Mouse (Mus musculus): Measurements from ENCODE around the gene Nhsl2. TPM values are rescaled to one million over a fixed set of nuclear protein-coding genes. Genes with fewer than 3 reads are reported as not detected.

The Nhsl2 gene
- polyA plus RNA-seq, 1 experiment from 2014 or later, result 6.9 TPM

- Histone ChIP-seq H3K27ac (ENCODE audit: low read length) (no peak overlapping the region), H3K36me3 (ENCODE audit: control insufficient read depth, insufficient read depth) (no peaks in the 10 kb centered on the region), H3K9ac (ENCODE audit: low read length) (peak overlapping the region; percentile 18; the same call in 1 of the 2 replicates), H3K4me1 (ENCODE audit: control insufficient read depth, insufficient read depth, low read length) (0 out of 2 replicates have a peak, but pooled peaks cover 4% of the 10 kb centered on the region), H3K9me3 (replicated peaks; ENCODE audit: control insufficient read depth, low read length) (no peaks in the 10 kb centered on the region), H3K4me2 (ENCODE audit: low read depth, low read length) (peak overlapping the region; percentile 85), H3K27me3 (ENCODE audit: control insufficient read depth, insufficient read depth, low read length) (no peaks in the 10 kb centered on the region; the same call in 1 of the 2 replicates), H3K4me3 (ENCODE audit: low read length) (peak overlapping the region; percentile 59)
- ATAC-seq (replicated peaks; ENCODE audit: extremely low read depth, insufficient read depth, low FRiP score), result no peak
- 20% methylated on average over 2 of the region's 2 CpGs for WGBS
These were observed 222.3 kb downstream of the Nhsl2 start for GRCm38 (mm10) chrX:102071517-102071916.

- H3K27ac ChIP-seq (ENCODE audit: low read length), result no peak overlapping the region
- WGBS, result 77% methylated on average over 14 of the region's 14 CpGs
- H3K4me3 ChIP-seq (ENCODE audit: low read length), result no peak overlapping the region
- H3K36me3 ChIP-seq (ENCODE audit: control insufficient read depth, insufficient read depth), result no peaks in the 10 kb centered on the region
- 0 out of 2 replicates have a peak, but pooled peaks cover 4% of the 10 kb centered on the region for H3K4me1 ChIP-seq (ENCODE audit: control insufficient read depth, insufficient read depth, low read length)
- no peaks in the 10 kb centered on the region for H3K27me3 ChIP-seq (ENCODE audit: control insufficient read depth, insufficient read depth, low read length)
- H3K9ac ChIP-seq (ENCODE audit: low read length), result no peak overlapping the region
- ATAC-seq (replicated peaks; ENCODE audit: extremely low read depth, insufficient read depth, low FRiP score), result no peak
- H3K4me2 ChIP-seq (ENCODE audit: low read depth, low read length), result no peak overlapping the region
- H3K9me3 ChIP-seq (replicated peaks; ENCODE audit: control insufficient read depth, low read length), result no peaks in the 10 kb centered on the region
These were observed 224.6 kb downstream of the Nhsl2 start for GRCm38 (mm10) chrX:102073605-102074325.

GRCm38 (mm10) chrX:102074435-102074834, 225.2 kb downstream of the Nhsl2 start:
- no peak for ATAC-seq (replicated peaks; ENCODE audit: extremely low read depth, insufficient read depth, low FRiP score)
- no peaks in the 10 kb centered on the region for H3K36me3 ChIP-seq (ENCODE audit: control insufficient read depth, insufficient read depth)
- WGBS, result 73% methylated on average over 5 of the region's 5 CpGs

GRCm38 (mm10) chrX:102075158-102075557, 226.0 kb downstream of the Nhsl2 start:
- no peak overlapping the region for H3K4me3 ChIP-seq (ENCODE audit: low read length)
- WGBS, result 63% methylated on average over 4 of the region's 4 CpGs
- no peak for ATAC-seq (replicated peaks; ENCODE audit: extremely low read depth, insufficient read depth, low FRiP score)

More at GRCm38 (mm10) chrX:102074435-102074834, 225.2 kb downstream of the Nhsl2 start:
- 0 out of 2 replicates have a peak, but pooled peaks cover 4% of the 10 kb centered on the region for H3K4me1 ChIP-seq (ENCODE audit: control insufficient read depth, insufficient read depth, low read length)
- no peak overlapping the region for H3K4me2 ChIP-seq (ENCODE audit: low read depth, low read length)
- H3K4me3 ChIP-seq (ENCODE audit: low read length), result no peak overlapping the region
- H3K27ac ChIP-seq (ENCODE audit: low read length), result no peak overlapping the region
- no peak overlapping the region for H3K9ac ChIP-seq (ENCODE audit: low read length)
- H3K27me3 ChIP-seq (ENCODE audit: control insufficient read depth, insufficient read depth, low read length), result no peaks in the 10 kb centered on the region
- no peaks in the 10 kb centered on the region for H3K9me3 ChIP-seq (replicated peaks; ENCODE audit: control insufficient read depth, low read length)

GRCm38 (mm10) chrX:102076886-102077765, 227.9 kb downstream of the Nhsl2 start:
- Histone ChIP-seq H3K9me3 (replicated peaks; ENCODE audit: control insufficient read depth, low read length) (no peaks in the 10 kb centered on the region), H3K4me3 (ENCODE audit: low read length) (no peak overlapping the region), H3K27me3 (ENCODE audit: control insufficient read depth, insufficient read depth, low read length) (no peaks in the 10 kb centered on the region), H3K27ac (ENCODE audit: low read length) (no peak overlapping the region), H3K9ac (ENCODE audit: low read length) (no peak overlapping the region), H3K4me1 (ENCODE audit: control insufficient read depth, insufficient read depth, low read length) (no peaks in the 10 kb centered on the region), H3K4me2 (ENCODE audit: low read depth, low read length) (no peak overlapping the region), H3K36me3 (ENCODE audit: control insufficient read depth, insufficient read depth) (no peaks in the 10 kb centered on the region; the same call in 1 of the 2 replicates)
- 82% methylated on average over 7 of the region's 7 CpGs for WGBS
- no peak for ATAC-seq (replicated peaks; ENCODE audit: extremely low read depth, insufficient read depth, low FRiP score)

More at GRCm38 (mm10) chrX:102075158-102075557, 226.0 kb downstream of the Nhsl2 start:
- no peaks in the 10 kb centered on the region for H3K9me3 ChIP-seq (replicated peaks; ENCODE audit: control insufficient read depth, low read length)
- no peaks in the 10 kb centered on the region; the same call in 1 of the 2 replicates for H3K36me3 ChIP-seq (ENCODE audit: control insufficient read depth, insufficient read depth)
- H3K27ac ChIP-seq (ENCODE audit: low read length), result no peak overlapping the region
- no peaks in the 10 kb centered on the region for H3K4me1 ChIP-seq (ENCODE audit: control insufficient read depth, insufficient read depth, low read length)
- no peaks in the 10 kb centered on the region for H3K27me3 ChIP-seq (ENCODE audit: control insufficient read depth, insufficient read depth, low read length)
- H3K9ac ChIP-seq (ENCODE audit: low read length), result no peak overlapping the region
- H3K4me2 ChIP-seq (ENCODE audit: low read depth, low read length), result no peak overlapping the region

- no peak overlapping the region for H3K4me2 ChIP-seq (ENCODE audit: low read depth, low read length)
- H3K9ac ChIP-seq (ENCODE audit: low read length), result no peak overlapping the region
- WGBS, result 69% methylated on average over 10 of the region's 10 CpGs
- no peak overlapping the region for H3K27ac ChIP-seq (ENCODE audit: low read length)
- ATAC-seq (replicated peaks; ENCODE audit: extremely low read depth, insufficient read depth, low FRiP score), result no peak
- peaks cover 7% of the 10 kb centered on the region; the same call in 1 of the 2 replicates for H3K36me3 ChIP-seq (ENCODE audit: control insufficient read depth, insufficient read depth)
- no peak overlapping the region for H3K4me3 ChIP-seq (ENCODE audit: low read length)
- H3K27me3 ChIP-seq (ENCODE audit: control insufficient read depth, insufficient read depth, low read length), result no peaks in the 10 kb centered on the region
- no peaks in the 10 kb centered on the region for H3K9me3 ChIP-seq (replicated peaks; ENCODE audit: control insufficient read depth, low read length)
- H3K4me1 ChIP-seq (ENCODE audit: control insufficient read depth, insufficient read depth, low read length), result no peaks in the 10 kb centered on the region
These were observed 231.9 kb downstream of the Nhsl2 start for GRCm38 (mm10) chrX:102081076-102081475.

- 59% methylated on average over 7 of the region's 7 CpGs for WGBS
These were observed 232.5 kb downstream of the Nhsl2 start for GRCm38 (mm10) chrX:102081573-102082279.

GRCm38 (mm10) chrX:102082340-102082739, 233.2 kb downstream of the Nhsl2 start:
- H3K4me3 ChIP-seq (ENCODE audit: low read length), result no peak overlapping the region
- WGBS, result 59% methylated on average over 5 of the region's 5 CpGs
- no peak overlapping the region for H3K27ac ChIP-seq (ENCODE audit: low read length)
- no peaks in the 10 kb centered on the region for H3K4me1 ChIP-seq (ENCODE audit: control insufficient read depth, insufficient read depth, low read length)
- no peak overlapping the region for H3K9ac ChIP-seq (ENCODE audit: low read length)
- ATAC-seq (replicated peaks; ENCODE audit: extremely low read depth, insufficient read depth, low FRiP score), result no peak
- no peak overlapping the region for H3K4me2 ChIP-seq (ENCODE audit: low read depth, low read length)
- peaks cover 7% of the 10 kb centered on the region; the same call in 1 of the 2 replicates for H3K36me3 ChIP-seq (ENCODE audit: control insufficient read depth, insufficient read depth)
- no peaks in the 10 kb centered on the region for H3K27me3 ChIP-seq (ENCODE audit: control insufficient read depth, insufficient read depth, low read length)
- no peaks in the 10 kb centered on the region for H3K9me3 ChIP-seq (replicated peaks; ENCODE audit: control insufficient read depth, low read length)

More at GRCm38 (mm10) chrX:102081573-102082279, 232.5 kb downstream of the Nhsl2 start:
- no peak overlapping the region for H3K9ac ChIP-seq (ENCODE audit: low read length)
- ATAC-seq (replicated peaks; ENCODE audit: extremely low read depth, insufficient read depth, low FRiP score), result no peak
- H3K4me2 ChIP-seq (ENCODE audit: low read depth, low read length), result no peak overlapping the region
- no peak overlapping the region for H3K27ac ChIP-seq (ENCODE audit: low read length)
- peaks cover 7% of the 10 kb centered on the region; the same call in 1 of the 2 replicates for H3K36me3 ChIP-seq (ENCODE audit: control insufficient read depth, insufficient read depth)
- no peaks in the 10 kb centered on the region for H3K4me1 ChIP-seq (ENCODE audit: control insufficient read depth, insufficient read depth, low read length)
- no peak overlapping the region for H3K4me3 ChIP-seq (ENCODE audit: low read length)
- H3K9me3 ChIP-seq (replicated peaks; ENCODE audit: control insufficient read depth, low read length), result no peaks in the 10 kb centered on the region
- H3K27me3 ChIP-seq (ENCODE audit: control insufficient read depth, insufficient read depth, low read length), result no peaks in the 10 kb centered on the region
